20 mouse cellular contexts compared by ENCODE assay signal in the genomic region with DNA sequence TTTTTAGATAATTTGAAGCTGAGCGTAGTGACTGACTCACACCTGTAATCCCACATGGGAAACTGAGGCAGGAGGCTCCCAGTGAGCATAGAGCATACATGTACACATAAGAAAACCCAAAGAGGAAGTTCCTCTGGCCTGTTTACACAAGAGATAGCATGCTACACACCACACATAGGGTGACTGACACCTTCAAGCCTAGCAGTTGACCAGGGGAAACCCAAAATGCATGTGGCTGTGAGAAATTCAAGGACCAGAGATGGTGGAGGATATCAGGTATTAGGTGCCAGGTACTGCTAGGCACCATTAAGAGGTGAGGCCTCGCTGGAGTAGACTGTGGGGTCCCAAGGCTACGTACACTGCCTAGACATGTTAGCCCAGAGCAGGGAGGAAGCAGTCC. TPM values are rescaled to one million over a fixed set of nuclear protein-coding genes. Genes with fewer than 3 reads are reported as not detected.
DNase-seq lines count a peak whose midpoint lies in the region; ATAC-seq and TF ChIP-seq lines count a peak whose summit lies in the region.
"Had no signal": no experiment of that assay in that cellular context is flagged by ENCODE, and none has a peak within 500 bp of the region (broad histone marks: within the 10 kb centered on the region; RNA-seq: fewer than 3 reads in every experiment).

No protein-coding gene starts in this region.

- no peaks in the 10 kb centered on the region for H3K9me3 ChIP-seq in CH12.LX (replicated peaks; ENCODE audit: low read length)
- H3K9me3 ChIP-seq in heart, embryonic 11.5 days (replicated peaks; ENCODE audit: control insufficient read depth, low read length): no peaks in the 10 kb centered on the region
- H3K9me3 ChIP-seq in hindbrain, embryonic 14.5 days (ENCODE audit: control insufficient read depth, low read length): no peaks in the 10 kb centered on the region
- H3K9me3 ChIP-seq: embryonic facial prominence, embryonic 13.5 days; forebrain, embryonic 12.5 days; heart, embryonic 12.5 days; hindbrain, embryonic 10.5 days; hindbrain, embryonic 15.5 days had no signal

- peaks cover 25 to 27% of the 10 kb centered on the region in 2 experiments for H3K36me3 ChIP-seq in CH12.LX (replicated peaks in 1 of 2; ENCODE audit: control insufficient read depth in 1 of 2, insufficient read depth in 1 of 2, low read length in 1 of 2)
- H3K36me3 ChIP-seq in heart, embryonic 11.5 days (ENCODE audit: control insufficient read depth, insufficient read depth, low read length): no peaks in the 10 kb centered on the region
- H3K36me3 ChIP-seq in hindbrain, embryonic 14.5 days (replicated peaks; ENCODE audit: control insufficient read depth, insufficient read depth): no peaks in the 10 kb centered on the region
- H3K36me3 ChIP-seq: embryonic facial prominence, embryonic 13.5 days; forebrain, embryonic 12.5 days; hindbrain, embryonic 10.5 days; hindbrain, embryonic 15.5 days had no signal

- in situ Hi-C loops in CH12.LX (cut with MboI; ENCODE audit: low pct_ligation_motif_present, low pct_unique_long_range_greater_than_20kb, low sequenced_read_pairs): no loop called here

- peak; percentile 34 for DNase-seq in CH12.LX (ENCODE audit: extremely low read depth)
- DNase-seq in induced T-regulatory cell, adult 2 months (ENCODE audit: low read depth): peak; percentile 39
- DNase-seq in left cerebral cortex, adult 11 months (ENCODE audit: low spot score): no peak
- DNase-seq in hindbrain, embryonic 14.5 days (ENCODE audit: low spot score): no peak
- DNase-seq: adrenal gland, adult 2 months; adrenal gland, postnatal 25 days; cerebellum, adult 18-20 months; cerebellum, adult 9-11 months; cerebellum, postnatal 36 days; forebrain, postnatal 0 days; gastrocnemius, postnatal 25 days; heart, adult 18-20 months had no signal

- H3K27me3 ChIP-seq in CH12.LX (replicated peaks): no peaks in the 10 kb centered on the region
- H3K27me3 ChIP-seq in heart, embryonic 11.5 days (ENCODE audit: control insufficient read depth, insufficient read depth, low read length): no peaks in the 10 kb centered on the region
- no peaks in the 10 kb centered on the region for H3K27me3 ChIP-seq in hindbrain, embryonic 14.5 days (ENCODE audit: control insufficient read depth, insufficient read depth, low read length)
- H3K27me3 ChIP-seq: embryonic facial prominence, embryonic 13.5 days; forebrain, embryonic 12.5 days; heart, embryonic 12.5 days; hindbrain, embryonic 15.5 days had no signal

- no peak for TF ChIP-seq EP300 in CH12.LX (IDR thresholded peaks at IDR 0.05; ENCODE audit: low read length)

- no peaks in the 10 kb centered on the region for H3K79me2 ChIP-seq in CH12.LX (replicated peaks; ENCODE audit: control insufficient read depth, extremely low read depth, insufficient read depth, poor library complexity, severe bottlenecking)

- H3K9ac ChIP-seq in CH12.LX (ENCODE audit: insufficient read depth, low read depth): no peak overlapping the region
- no peak overlapping the region for H3K9ac ChIP-seq in heart, embryonic 11.5 days (ENCODE audit: low read depth, low read length)
- H3K9ac ChIP-seq in hindbrain, embryonic 14.5 days: no peak overlapping the region
- H3K9ac ChIP-seq: embryonic facial prominence, embryonic 13.5 days; forebrain, embryonic 12.5 days; forebrain, postnatal 0 days; heart, embryonic 12.5 days; hindbrain, embryonic 15.5 days had no signal

- 74% methylated on average over 3 of the region's 3 CpGs for WGBS in heart, embryonic 11.5 days (ENCODE audit: insufficient replicate concordance)
- 89% methylated on average over 3 of the region's 3 CpGs for WGBS in hindbrain, embryonic 14.5 days

- TF ChIP-seq RAD21 in CH12.LX (IDR thresholded peaks at IDR 0.05; ENCODE audit: low read depth, low read length): no peak

- H3K4me2 ChIP-seq in CH12.LX (ENCODE audit: insufficient read depth, low read depth, poor library complexity, severe bottlenecking): no peak overlapping the region
- no peak overlapping the region for H3K4me2 ChIP-seq in heart, embryonic 11.5 days
- H3K4me2 ChIP-seq in hindbrain, embryonic 14.5 days (replicated peaks): no peak overlapping the region
- H3K4me2 ChIP-seq: embryonic facial prominence, embryonic 13.5 days; forebrain, embryonic 12.5 days; heart, embryonic 12.5 days; hindbrain, embryonic 15.5 days had no signal

- H3K4me3 ChIP-seq in CH12.LX (replicated peaks in 1 of 3; ENCODE audit: low read depth in 2 of 3, low read length in 2 of 3, poor library complexity in 1 of 3): no peak overlapping the region
- no peak overlapping the region for H3K4me3 ChIP-seq in heart, embryonic 11.5 days (ENCODE audit: low read depth, low read length)
- no peak overlapping the region for H3K4me3 ChIP-seq in hindbrain, embryonic 14.5 days (replicated peaks; ENCODE audit: low read length)
- H3K4me3 ChIP-seq: embryonic facial prominence, embryonic 13.5 days; forebrain, embryonic 12.5 days; heart, embryonic 12.5 days; hindbrain, embryonic 10.5 days; hindbrain, embryonic 15.5 days had no signal

- H3K27ac ChIP-seq in CH12.LX (ENCODE audit: insufficient read depth, low read depth): peak overlapping the region; percentile 32
- no peak overlapping the region for H3K27ac ChIP-seq in heart, embryonic 11.5 days (ENCODE audit: low read depth, low read length)
- H3K27ac ChIP-seq in hindbrain, embryonic 14.5 days: no peak overlapping the region
- H3K27ac ChIP-seq: embryonic facial prominence, embryonic 13.5 days; forebrain, embryonic 12.5 days; hindbrain, embryonic 10.5 days; hindbrain, embryonic 15.5 days had no signal

- ATAC-seq in monocyte, adult 5-6 weeks (replicated peaks; ENCODE audit: insufficient number of reproducible peaks, low FRiP score, low TSS enrichment, poor library complexity, severe bottlenecking): peak; percentile 69
- no peak for ATAC-seq in heart, embryonic 11.5 days (replicated peaks; ENCODE audit: insufficient number of reproducible peaks, low FRiP score, low TSS enrichment)
- ATAC-seq in hindbrain, embryonic 14.5 days (ENCODE audit: low FRiP score): no peak
- ATAC-seq: forebrain, postnatal 0 days; inflammation-experienced regulatory T-cells, adult 6 months had no signal

- H3K4me1 ChIP-seq in CH12.LX (ENCODE audit: control insufficient read depth in 1 of 2, insufficient read depth in 2 of 2): peaks cover 21 to 78% of the 10 kb centered on the region in 2 experiments
- peaks cover 13% of the 10 kb centered on the region for H3K4me1 ChIP-seq in heart, embryonic 11.5 days (ENCODE audit: control insufficient read depth, insufficient read depth, low read length)
- no peaks in the 10 kb centered on the region for H3K4me1 ChIP-seq in hindbrain, embryonic 14.5 days (replicated peaks; ENCODE audit: control insufficient read depth, insufficient read depth, low read length)
- H3K4me1 ChIP-seq: forebrain, embryonic 12.5 days; hindbrain, embryonic 15.5 days had no signal

- no peak for TF ChIP-seq CTCF in CH12.LX (conservative IDR thresholded peaks at IDR 0.05 in 1 of 2, IDR thresholded peaks at IDR 0.05 in 1 of 2; ENCODE audit: low read depth in 2 of 2, low read length in 2 of 2)

- dilution Hi-C loops in CH12.LX (cut with MboI; ENCODE audit: extremely low pct_ligation_motif_present, extremely low pct_unique_long_range_greater_than_20kb, low sequenced_read_pairs): no loop called here

- no peak for TF ChIP-seq POLR2A in CH12.LX (IDR thresholded peaks at IDR 0.05; ENCODE audit: low read depth, low read length)

TF ChIP-seq in CH12.LX, 34 proteins besides CTCF, POLR2A, EP300 and RAD21:
- TF ChIP-seq ZKSCAN1 (IDR thresholded peaks at IDR 0.05; ENCODE audit: borderline replicate concordance, low read depth, low read length): no peak
- no peak for TF ChIP-seq POLR2AphosphoS2 (IDR thresholded peaks at IDR 0.05; ENCODE audit: low read depth, low read length)
TF ChIP-seq in CH12.LX: peak in this region for 0.

RNA-seq across cellular contexts. Expression of a gene that starts 47.8 kb away (rescaled TPM):
- total RNA-seq in CH12.LX (2012; rRNA removed) (19.2 and 22.3 TPM in 2 replicates), CH12.LX (2014; rRNA removed) (18.4 and 20.4 TPM in 2 replicates)
- polyA plus RNA-seq in CH12.LX (2012; ENCODE audit: insufficient read length, low read depth): 18.9 and 19.2 TPM in 2 replicates
- total RNA-seq in monocyte, adult 5-6 weeks (2017): 46.9 to 75.5 TPM (median 51.4 TPM) in 3 replicates
- 52.0 and 61.8 TPM in 2 replicates for polyA plus RNA-seq in heart, embryonic 11.5 days (2014; fragmentation: Nextera tagmentation; extraction: Ambion mirVana)
- 16.0 and 16.9 TPM in 2 replicates for polyA plus RNA-seq in hindbrain, embryonic 14.5 days (2014; fragmentation: Nextera tagmentation; extraction: Ambion mirVana)

RNA-seq across cellular contexts. Expression of a gene that starts 48.4 kb away (rescaled TPM):
- total RNA-seq in CH12.LX (2012; rRNA removed): 22.0 and 28.1 TPM in 2 replicates
- total RNA-seq in CH12.LX (2014; rRNA removed): 41.2 and 50.1 TPM in 2 replicates
- polyA plus RNA-seq in CH12.LX (2012; ENCODE audit: insufficient read length, low read depth): 33.1 and 35.4 TPM in 2 replicates
- 44.9 to 93.4 TPM (median 91.7 TPM) in 3 replicates for total RNA-seq in monocyte, adult 5-6 weeks (2017)
- polyA plus RNA-seq in heart, embryonic 11.5 days (2014; fragmentation: Nextera tagmentation; extraction: Ambion mirVana): 1.2 TPM in 2 replicates
- 0.74 and 0.79 TPM in 2 replicates for polyA plus RNA-seq in hindbrain, embryonic 14.5 days (2014; fragmentation: Nextera tagmentation; extraction: Ambion mirVana)
- total RNA-seq: forebrain, postnatal 0 days; gastrocnemius, postnatal 25 days had no signal
- polyA plus RNA-seq: adrenal gland, adult 2 months had no signal

Comparison
In these comparisons a context has a peak if more than half of its experiments do, and no peak if none do; other contexts are left out.
1. DNase-seq: peak in CH12.LX (single experiment) and induced T-regulatory cell, adult 2 months (single experiment); none in left cerebral cortex, adult 11 months (single experiment) and hindbrain, embryonic 14.5 days (single experiment).
2. RNA of a gene that starts 48.4 kb away (polyA plus RNA-seq): 33.1 to 35.4 TPM in CH12.LX; 1.2 TPM in heart, embryonic 11.5 days and 0.74 to 0.79 TPM in hindbrain, embryonic 14.5 days; every median in the first group is over 10 times any median in the second.